Mouse (Mus musculus): ENCODE measurements around the gene Arhgap18. TPM values are rescaled to one million over a fixed set of nuclear protein-coding genes. Genes with fewer than 3 reads are reported as not detected.

Arhgap18 gene
- total RNA-seq, 1 experiment, result 3.1 TPM

GRCm38 (mm10) chr10:26754006-26754405 is 785 bp downstream of the Arhgap18 start:
- Histone ChIP-seq H3K4me1 (ENCODE audit: control insufficient read depth in 2 of 2, insufficient read depth in 2 of 2, low read length in 2 of 2, poor library complexity in 1 of 2) (no peaks in the 10 kb centered on the region), H3K36me3 (ENCODE audit: control insufficient read depth, insufficient read depth, low read length, poor library complexity, severe bottlenecking) (no peaks in the 10 kb centered on the region), H3K9me3 (ENCODE audit: control insufficient read depth, insufficient read depth, low read depth, low read length) (no peaks in the 10 kb centered on the region), H3K4me3 (ENCODE audit: insufficient read depth in 1 of 2, low read depth in 1 of 2, low read length in 2 of 2, poor library complexity in 1 of 2, severe bottlenecking in 1 of 2) (no peak overlapping the region), H3K9ac (ENCODE audit: insufficient read depth, low read depth, low read length, poor library complexity, severe bottlenecking) (no peak overlapping the region), H3K27ac (ENCODE audit: insufficient read depth, low read depth, low read length, poor library complexity, severe bottlenecking) (no peak overlapping the region)
- in situ Hi-C loops (cut with MboI; ENCODE audit: low sequenced_read_pairs in 2 of 2, unreplicated experiment in 2 of 2), result no loop called here
- no peak for DNase-seq (ENCODE audit: low read depth, low spot score)
- TF ChIP-seq MAFK (IDR thresholded peaks at IDR 0.05; ENCODE audit: insufficient read depth, low read depth, low read length), result no peak
- no peak for TF ChIP-seq ZC3H11A (IDR thresholded peaks at IDR 0.05; ENCODE audit: borderline replicate concordance, low read depth, low read length)
- TF ChIP-seq ZNF384 (IDR thresholded peaks at IDR 0.05; ENCODE audit: low read depth, low read length), result no peak
- TF ChIP-seq CHD2 (IDR thresholded peaks at IDR 0.05; ENCODE audit: low read depth, low read length), result no peak
- TF ChIP-seq HCFC1 (IDR thresholded peaks at IDR 0.05; ENCODE audit: borderline replicate concordance, insufficient read depth, low read length), result no peak

GRCm38 (mm10) chr10:26757231-26757630 is 4.0 kb downstream of the Arhgap18 start:
- Histone ChIP-seq H3K9me3 (ENCODE audit: control insufficient read depth, insufficient read depth, low read depth, low read length) (no peaks in the 10 kb centered on the region), H3K4me1 (ENCODE audit: control insufficient read depth in 2 of 2, insufficient read depth in 2 of 2, low read length in 2 of 2, poor library complexity in 1 of 2) (no peaks in the 10 kb centered on the region), H3K9ac (ENCODE audit: insufficient read depth, low read depth, low read length, poor library complexity, severe bottlenecking) (no peak overlapping the region), H3K4me3 (ENCODE audit: insufficient read depth in 1 of 2, low read depth in 1 of 2, low read length in 2 of 2, poor library complexity in 1 of 2, severe bottlenecking in 1 of 2) (no peak overlapping the region), H3K27ac (ENCODE audit: insufficient read depth, low read depth, low read length, poor library complexity, severe bottlenecking) (no peak overlapping the region), H3K36me3 (ENCODE audit: control insufficient read depth, insufficient read depth, low read length, poor library complexity, severe bottlenecking) (no peaks in the 10 kb centered on the region)
- in situ Hi-C loops (cut with MboI; ENCODE audit: low sequenced_read_pairs in 2 of 2, unreplicated experiment in 2 of 2), result no loop called here
- TF ChIP-seq ZC3H11A (IDR thresholded peaks at IDR 0.05; ENCODE audit: borderline replicate concordance, low read depth, low read length) (no peak), HCFC1 (IDR thresholded peaks at IDR 0.05; ENCODE audit: borderline replicate concordance, insufficient read depth, low read length) (no peak), CHD2 (IDR thresholded peaks at IDR 0.05; ENCODE audit: low read depth, low read length) (no peak), MAFK (IDR thresholded peaks at IDR 0.05; ENCODE audit: insufficient read depth, low read depth, low read length) (no peak), ZNF384 (IDR thresholded peaks at IDR 0.05; ENCODE audit: low read depth, low read length) (no peak)
- DNase-seq (ENCODE audit: low read depth, low spot score), result no peak

- in situ Hi-C loops (cut with MboI; ENCODE audit: low sequenced_read_pairs in 2 of 2, unreplicated experiment in 2 of 2), result no loop called here
- H3K27ac ChIP-seq (ENCODE audit: insufficient read depth, low read depth, low read length, poor library complexity, severe bottlenecking), result no peak overlapping the region
- H3K9me3 ChIP-seq (ENCODE audit: control insufficient read depth, insufficient read depth, low read depth, low read length), result no peaks in the 10 kb centered on the region
- H3K4me1 ChIP-seq (ENCODE audit: control insufficient read depth in 2 of 2, insufficient read depth in 2 of 2, low read length in 2 of 2, poor library complexity in 1 of 2), result no peaks in the 10 kb centered on the region
- no peak for DNase-seq (ENCODE audit: low read depth, low spot score)
- no peaks in the 10 kb centered on the region for H3K36me3 ChIP-seq (ENCODE audit: control insufficient read depth, insufficient read depth, low read length, poor library complexity, severe bottlenecking)
- H3K4me3 ChIP-seq (ENCODE audit: insufficient read depth in 1 of 2, low read depth in 1 of 2, low read length in 2 of 2, poor library complexity in 1 of 2, severe bottlenecking in 1 of 2), result no peak overlapping the region
- no peak overlapping the region for H3K9ac ChIP-seq (ENCODE audit: insufficient read depth, low read depth, low read length, poor library complexity, severe bottlenecking)
- TF ChIP-seq CHD2 (IDR thresholded peaks at IDR 0.05; ENCODE audit: low read depth, low read length), result no peak
- TF ChIP-seq ZNF384 (IDR thresholded peaks at IDR 0.05; ENCODE audit: low read depth, low read length), result no peak
- no peak for TF ChIP-seq MAFK (IDR thresholded peaks at IDR 0.05; ENCODE audit: insufficient read depth, low read depth, low read length)
- no peak for TF ChIP-seq ZC3H11A (IDR thresholded peaks at IDR 0.05; ENCODE audit: borderline replicate concordance, low read depth, low read length)
- no peak for TF ChIP-seq HCFC1 (IDR thresholded peaks at IDR 0.05; ENCODE audit: borderline replicate concordance, insufficient read depth, low read length)
These were observed 6.2 kb downstream of the Arhgap18 start for GRCm38 (mm10) chr10:26759469-26759868.

GRCm38 (mm10) chr10:26761103-26761502 is 7.9 kb downstream of the Arhgap18 start:
- no peak for DNase-seq (ENCODE audit: low read depth, low spot score)
- in situ Hi-C loops (cut with MboI; ENCODE audit: low sequenced_read_pairs in 2 of 2, unreplicated experiment in 2 of 2), result no loop called here
- H3K4me3 ChIP-seq (ENCODE audit: insufficient read depth in 1 of 2, low read depth in 1 of 2, low read length in 2 of 2, poor library complexity in 1 of 2, severe bottlenecking in 1 of 2), result no peak overlapping the region
- TF ChIP-seq ZNF384 (IDR thresholded peaks at IDR 0.05; ENCODE audit: low read depth, low read length) (no peak), HCFC1 (IDR thresholded peaks at IDR 0.05; ENCODE audit: borderline replicate concordance, insufficient read depth, low read length) (no peak), CHD2 (IDR thresholded peaks at IDR 0.05; ENCODE audit: low read depth, low read length) (no peak), ZC3H11A (IDR thresholded peaks at IDR 0.05; ENCODE audit: borderline replicate concordance, low read depth, low read length) (no peak), MAFK (IDR thresholded peaks at IDR 0.05; ENCODE audit: insufficient read depth, low read depth, low read length) (no peak)
- H3K9ac ChIP-seq (ENCODE audit: insufficient read depth, low read depth, low read length, poor library complexity, severe bottlenecking), result no peak overlapping the region
- H3K36me3 ChIP-seq (ENCODE audit: control insufficient read depth, insufficient read depth, low read length, poor library complexity, severe bottlenecking), result no peaks in the 10 kb centered on the region
- no peaks in the 10 kb centered on the region for H3K4me1 ChIP-seq (ENCODE audit: control insufficient read depth in 2 of 2, insufficient read depth in 2 of 2, low read length in 2 of 2, poor library complexity in 1 of 2)
- no peaks in the 10 kb centered on the region for H3K9me3 ChIP-seq (ENCODE audit: control insufficient read depth, insufficient read depth, low read depth, low read length)
- H3K27ac ChIP-seq (ENCODE audit: insufficient read depth, low read depth, low read length, poor library complexity, severe bottlenecking), result no peak overlapping the region

Data from ES-E14 (cell line).